Mouse (Mus musculus) MEL-GATA-1-ER (cell line): Measurements from ENCODE around the gene Ly6g6e.
"Not testable (repeated sequence)": the region's sequence is repeated elsewhere in the genome, so short reads cannot be mapped to it uniquely, and the experiment has no call there.

ENCODE experiments used
- DNase-seq: peaks from one replicate; pipeline ENCODE4 v3.0.0-alpha.2; 2012; ENCODE audit warnings: low read depth; ENCODE audit errors: extremely low read depth

Gene Ly6g6e

GRCm38 (mm10) chr17:35076507-35077176 is at the start of gene Ly6g6e:
Gene Ly6g6e, plus strand, starts transcription at chr17:35076902.
- no peak for DNase-seq

DNA sequence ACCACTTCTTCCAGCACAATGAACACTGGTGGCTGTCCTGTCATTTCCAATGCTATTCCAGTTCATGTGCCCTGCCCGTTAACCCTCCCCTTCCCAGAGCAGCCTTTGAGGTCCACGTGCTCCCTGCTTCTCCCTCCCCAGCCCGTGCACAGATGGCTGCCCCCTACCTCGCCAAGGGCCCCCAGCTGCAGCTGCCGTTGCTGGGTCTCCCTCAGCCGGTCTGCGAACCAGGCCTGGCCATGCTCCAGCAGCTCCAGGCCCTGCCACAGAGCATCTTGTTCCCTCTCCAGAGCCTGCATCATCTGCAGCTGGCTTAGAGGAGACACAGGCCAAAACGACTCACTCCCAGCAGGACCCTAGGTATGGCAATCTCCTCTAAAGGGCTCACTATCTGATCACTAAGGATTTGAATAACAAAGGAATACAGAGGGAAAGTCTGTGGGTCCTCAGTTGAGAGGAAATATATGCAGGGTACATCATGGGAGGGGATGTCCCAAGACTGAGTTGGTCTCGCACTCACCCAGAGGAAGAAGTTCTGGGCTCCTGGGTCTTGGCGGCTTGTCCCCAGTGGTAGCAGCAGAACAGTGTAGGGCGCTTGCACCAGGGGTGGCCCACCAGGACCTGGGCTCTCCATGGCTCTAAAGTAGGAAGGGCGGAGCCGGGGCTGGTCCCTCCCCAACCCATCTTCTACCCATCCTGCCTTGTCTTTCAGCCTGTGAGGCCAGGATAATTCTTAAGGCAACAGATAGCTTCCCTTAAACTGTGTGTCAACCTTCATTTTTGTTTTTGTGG is 49.2 kb upstream of the Ly6g6e start, which contains the start of gene Sapcd1:
Gene Sapcd1 (minus strand): TSS at position 740 of the 792 bp plus-strand sequence.
- peak; percentile 71 for DNase-seq

DNA sequence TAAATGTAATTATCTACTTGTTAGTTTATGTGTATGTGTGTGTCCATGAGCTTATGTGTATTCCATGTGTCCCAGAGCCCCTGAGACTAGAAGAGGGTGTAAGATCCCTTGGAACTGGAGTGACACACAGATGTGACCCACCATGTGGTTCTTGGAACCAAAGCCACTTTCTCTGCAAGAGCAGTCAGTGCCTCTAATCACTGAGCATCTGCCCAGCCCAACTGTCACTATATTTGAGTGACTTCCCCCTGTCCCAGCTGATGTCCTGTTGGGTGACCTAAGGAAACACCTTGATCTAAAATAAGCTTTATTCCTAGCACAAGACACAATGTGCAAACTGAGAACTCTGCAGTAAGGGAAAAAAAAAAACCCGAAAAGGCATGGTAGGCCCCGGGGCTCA is 48.4 kb upstream of the Ly6g6e start:
- DNase-seq = no peak

GRCm38 (mm10) chr17:35029691-35030532 is 46.8 kb upstream of the Ly6g6e start:
- DNase-seq = no peak

DNA sequence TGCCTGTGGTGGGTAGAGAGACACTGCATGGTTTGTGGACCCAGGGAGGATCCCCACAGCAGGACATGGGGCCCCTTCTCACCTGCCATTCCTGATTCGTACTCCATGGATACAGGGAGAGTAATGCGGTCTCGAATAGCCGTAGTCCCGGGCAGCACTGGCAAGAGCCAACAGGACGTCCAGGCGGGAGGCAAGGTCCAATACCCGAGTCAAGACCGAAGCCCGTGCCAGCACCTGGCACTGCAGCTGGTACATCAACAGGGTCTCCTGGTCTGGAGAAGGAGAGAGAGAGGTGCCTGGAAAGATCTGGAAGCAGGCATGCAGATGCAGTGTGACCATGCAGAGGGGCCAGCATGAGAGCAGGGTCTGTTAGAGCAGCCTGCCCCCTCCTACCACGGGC is 45.4 kb upstream of the Ly6g6e start:
- no peak for DNase-seq

GRCm38 (mm10) chr17:35031880-35032279 is 44.8 kb upstream of the Ly6g6e start:
- DNase-seq = no peak

- DNase-seq = no peak
Observed at GRCm38 (mm10) chr17:35032323-35032870, 44.3 kb upstream of the Ly6g6e start.

- not testable (repeated sequence) for DNase-seq
Observed at GRCm38 (mm10) chr17:35033703-35034102, 43.0 kb upstream of the Ly6g6e start.

DNA sequence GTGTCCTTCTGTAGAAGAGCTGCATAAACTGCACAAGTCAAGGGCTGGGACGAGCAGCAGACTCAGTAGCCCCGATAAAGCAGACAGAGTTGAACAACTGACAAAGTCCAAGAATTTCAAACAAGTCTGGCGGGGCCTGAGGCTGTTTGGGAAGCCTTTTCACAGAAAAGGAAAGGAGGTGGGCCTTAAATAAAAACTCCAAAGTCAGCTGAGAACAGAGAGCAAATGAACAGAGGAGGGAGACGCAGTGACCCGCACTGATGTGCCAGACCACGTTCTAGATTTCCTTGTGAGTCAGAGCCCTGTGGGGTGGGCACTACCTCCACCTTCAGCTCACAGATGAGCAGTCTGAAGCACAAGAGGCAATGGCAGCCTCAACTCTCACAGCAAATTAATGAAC is 41.8 kb upstream of the Ly6g6e start:
- DNase-seq = no peak

GRCm38 (mm10) chr17:35039121-35039873 is 37.4 kb upstream of the Ly6g6e start:
- DNase-seq = no peak

DNA sequence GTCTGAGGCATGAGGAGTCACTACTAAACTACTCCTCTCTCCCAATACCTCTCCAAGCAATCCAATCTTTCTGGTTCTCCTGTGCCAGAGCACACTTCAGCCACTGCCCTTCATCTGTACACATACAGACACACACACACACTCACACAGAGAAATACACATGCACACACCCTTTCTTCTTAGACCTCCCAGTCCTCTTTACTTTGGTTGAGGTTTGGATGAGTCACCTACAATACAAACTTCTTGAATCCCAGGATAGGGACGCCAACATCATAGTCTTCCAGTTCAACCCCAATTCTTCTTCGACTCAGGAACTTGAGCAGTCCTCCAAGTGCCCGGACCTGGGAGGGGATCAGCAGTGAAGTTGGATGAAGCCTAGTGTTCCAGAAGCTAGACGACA is 32.9 kb upstream of the Ly6g6e start:
- DNase-seq = no peak

DNA sequence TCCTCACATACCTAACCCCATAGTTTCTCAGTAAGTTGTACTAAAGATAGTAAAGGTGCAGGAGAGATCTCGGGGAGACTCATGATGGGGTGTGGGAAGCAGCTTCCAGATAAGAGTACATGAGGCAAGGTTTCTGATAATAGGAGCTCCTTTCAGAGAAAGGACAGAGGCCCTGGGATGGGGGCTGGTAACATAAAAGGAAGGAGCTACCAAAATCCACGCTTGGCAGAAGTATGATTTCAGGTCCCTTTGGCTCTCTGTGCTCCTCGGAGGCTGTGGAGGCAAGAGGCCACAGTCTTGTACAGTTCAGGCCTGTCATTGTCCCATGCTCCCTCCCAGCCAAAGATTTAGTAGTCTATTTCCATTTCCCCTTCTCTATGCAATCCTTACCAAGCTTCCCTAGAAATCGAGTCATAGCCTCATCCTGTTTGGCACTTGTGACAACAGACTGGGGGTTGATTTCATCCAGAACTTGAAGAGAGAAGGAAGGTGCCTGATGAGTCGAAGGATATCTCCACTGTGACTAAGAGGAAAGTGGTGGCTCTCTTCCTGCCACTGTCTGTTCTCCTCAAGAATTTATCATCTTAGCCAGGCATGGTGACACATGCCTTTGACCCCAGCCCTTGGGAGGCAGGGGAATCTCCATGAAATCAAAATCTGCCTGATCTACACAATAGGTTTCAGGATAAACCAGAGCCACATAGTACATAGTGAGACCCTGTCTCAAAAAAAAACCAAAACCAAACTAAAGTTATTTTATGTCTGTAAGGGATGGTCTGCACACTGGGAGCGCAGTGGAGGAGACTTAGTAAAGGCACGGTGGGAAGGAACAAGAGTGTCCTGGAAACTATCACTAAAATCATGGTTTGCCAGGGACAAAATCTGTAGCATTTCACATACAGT is 31.5 kb upstream of the Ly6g6e start:
- peak; percentile 67 for DNase-seq

DNA sequence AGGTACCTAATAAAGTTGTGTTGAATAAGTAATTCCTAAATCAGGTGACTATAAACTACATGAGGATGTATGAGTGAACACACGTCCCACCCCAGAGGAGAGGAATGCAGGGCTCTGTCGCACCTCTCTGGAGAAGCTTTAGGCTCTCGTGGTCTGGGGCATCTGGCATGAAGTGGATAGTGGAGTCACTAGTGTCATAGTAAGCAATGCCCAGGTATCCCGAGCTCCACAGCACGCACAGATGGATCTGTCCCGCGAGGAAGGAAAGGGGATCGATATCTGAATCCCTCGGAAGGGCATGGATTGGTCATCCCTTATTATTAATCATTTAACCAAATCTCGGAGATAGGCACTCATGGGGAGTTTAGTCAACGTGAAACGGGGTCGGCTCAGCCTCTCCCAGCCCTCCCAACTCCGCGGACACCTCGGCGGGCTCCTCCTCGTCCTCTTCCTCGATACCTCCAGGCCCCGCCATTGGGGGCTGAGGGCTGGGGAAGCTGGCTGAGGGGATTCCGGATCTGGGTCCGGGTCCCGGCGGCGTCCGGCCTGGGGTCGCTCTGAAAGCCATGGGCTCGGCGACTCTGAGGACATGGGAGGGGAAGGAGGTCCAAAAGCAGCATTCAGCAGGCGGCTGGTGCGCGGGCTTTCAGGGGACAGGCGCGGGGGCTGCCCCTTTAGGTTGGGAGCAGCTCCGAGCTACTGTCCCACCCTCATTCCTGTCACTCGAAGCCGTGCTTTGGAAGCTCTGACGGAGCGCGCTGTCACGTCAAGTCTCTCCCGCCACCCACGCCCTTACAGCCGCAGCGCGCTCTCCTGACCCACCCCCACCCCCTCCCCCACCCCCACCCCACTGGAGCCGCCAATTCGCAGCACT is 30.7 kb upstream of the Ly6g6e start:
- DNase-seq = no peak

DNA sequence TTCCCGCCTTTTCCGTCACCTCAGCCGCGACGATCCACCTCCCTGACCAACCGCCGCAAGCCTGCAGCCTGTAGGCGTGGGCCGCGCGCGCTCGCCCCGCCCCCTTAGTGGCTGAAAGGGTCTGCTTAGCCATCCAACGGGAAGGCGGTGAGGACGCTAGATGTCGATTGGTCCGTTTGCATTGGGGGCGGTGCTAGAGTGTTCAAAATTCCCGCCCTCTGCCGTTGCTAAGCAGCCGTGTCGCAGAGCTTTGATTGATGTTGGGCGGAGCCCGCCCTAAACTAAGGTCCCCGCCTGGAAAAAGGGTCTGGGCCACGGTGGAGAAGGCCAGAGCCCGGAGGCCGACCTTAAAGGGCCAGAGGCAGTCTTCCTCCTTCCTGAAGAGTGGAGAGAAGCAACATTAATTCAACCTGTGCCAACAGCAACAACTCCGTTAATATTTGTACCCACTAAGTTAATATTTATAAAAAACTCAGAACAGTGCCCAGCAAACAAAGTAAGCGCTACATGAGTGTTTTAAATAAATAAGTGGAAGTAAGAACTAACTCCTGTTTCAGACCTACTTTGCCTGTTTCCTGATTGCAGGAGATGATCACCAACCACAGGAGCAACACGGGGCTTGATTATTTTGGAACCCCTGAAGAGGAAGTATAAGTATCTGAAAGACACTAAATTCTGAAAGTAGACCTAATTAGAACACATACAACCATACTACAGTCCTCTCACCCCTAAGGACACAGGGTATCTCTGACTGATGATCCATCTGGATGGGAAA is 29.8 kb upstream of the Ly6g6e start, which contains the start of gene Msh5:
Gene Msh5 (minus strand): TSS at position 65 of the 775 bp plus-strand sequence.
- DNase-seq = peak; percentile 95

- peak; percentile 80 for DNase-seq
Observed at GRCm38 (mm10) chr17:35047688-35048087, 29.0 kb upstream of the Ly6g6e start.

- DNase-seq = peak; percentile 83
Observed at GRCm38 (mm10) chr17:35048149-35048931, 28.4 kb upstream of the Ly6g6e start.

- DNase-seq = no peak
Observed at GRCm38 (mm10) chr17:35048932-35049440, 27.7 kb upstream of the Ly6g6e start.
